Mouse (Mus musculus) heart, postnatal 10 days (tissue): ENCODE data around the gene A4galt. TPM values are rescaled to one million over a fixed set of nuclear protein-coding genes. Genes with fewer than 3 reads are reported as not detected.
A peak's percentile ranks its signal among the peaks of the same experiment; 100 is the strongest.
"Not testable (repeated sequence)": the region's sequence is repeated elsewhere in the genome, so short reads cannot be mapped to it uniquely, and the experiment has no call there.

ENCODE experiments used
- DNase-seq, 2 experiments: peaks; one replicate each; pipeline ENCODE4 v3.0.0; 2021
- intact Hi-C: fragments of 180-260 bp; cut with DNase I; formaldehyde crosslinking; loops from one replicate; pipeline ENCODE4 v1.15.1; 2025
- total RNA-seq, 2 experiments: library from RNA; stranded (reverse); gene quantifications; 2 replicates each; pipeline ENCODE4 v1.2.3; 2021

The A4galt gene
- total RNA-seq, 2 experiments from 2014 or later, result 5.3 to 7.5 TPM

GRCm38 (mm10) chr15:83269985-83270384 is 18.4 kb upstream of the A4galt start:
- DNase-seq, intact Hi-C loops: not testable (repeated sequence)

GRCm38 (mm10) chr15:83268428-83268827 is 16.9 kb upstream of the A4galt start:
- DNase-seq, result peak; percentile 41 to 53
- intact Hi-C loops, result not testable (repeated sequence)

- no peak for DNase-seq
These were observed 13.7 kb upstream of the A4galt start for GRCm38 (mm10) chr15:83265269-83265668.

GRCm38 (mm10) chr15:83263405-83263804 is 11.8 kb upstream of the A4galt start:
- no peak for DNase-seq
- intact Hi-C loops, result no loop called here

More at GRCm38 (mm10) chr15:83265269-83265668, 13.7 kb upstream of the A4galt start:
- intact Hi-C loops, result no loop called here

GRCm38 (mm10) chr15:83257906-83258305 is 6.3 kb upstream of the A4galt start:
- peak in 1 of 2 experiments; percentile 34 for DNase-seq
- intact Hi-C loops, result no loop called here

- intact Hi-C loops, result no loop called here
- no peak for DNase-seq
These were observed 4.9 kb upstream of the A4galt start for GRCm38 (mm10) chr15:83256491-83256890.

GRCm38 (mm10) chr15:83255944-83256343 is 4.4 kb upstream of the A4galt start:
- intact Hi-C loops, result no loop called here
- DNase-seq, result no peak

- DNase-seq, result no peak
- intact Hi-C loops, result no loop called here
These were observed 3.7 kb upstream of the A4galt start for GRCm38 (mm10) chr15:83255191-83255782.

GRCm38 (mm10) chr15:83254372-83255070 is 2.9 kb upstream of the A4galt start:
- intact Hi-C loops, result no loop called here
- DNase-seq, result no peak

- intact Hi-C loops, result no loop called here
- peak; percentile 36 to 41 for DNase-seq
These were observed 486 bp upstream of the A4galt start for GRCm38 (mm10) chr15:83252060-83252459.

GRCm38 (mm10) chr15:83250651-83251175 is 861 bp downstream of the A4galt start:
- no peak for DNase-seq
- intact Hi-C loops, result no loop called here

- DNase-seq, result no peak
- intact Hi-C loops, result no loop called here
These were observed 1.9 kb downstream of the A4galt start for GRCm38 (mm10) chr15:83249535-83250287.

- intact Hi-C loops, result no loop called here
- no peak for DNase-seq
These were observed 3.2 kb downstream of the A4galt start for GRCm38 (mm10) chr15:83248236-83248844.

- intact Hi-C loops, result no loop called here
These were observed 7.2 kb downstream of the A4galt start for GRCm38 (mm10) chr15:83244371-83244770.

GRCm38 (mm10) chr15:83241961-83242680 is 9.5 kb downstream of the A4galt start:
- intact Hi-C loops, result no loop called here
- DNase-seq, result no peak

More at GRCm38 (mm10) chr15:83244371-83244770, 7.2 kb downstream of the A4galt start:
- DNase-seq, result no peak

- DNase-seq, result no peak
- intact Hi-C loops, result no loop called here
These were observed 10.1 kb downstream of the A4galt start for GRCm38 (mm10) chr15:83241497-83241896.

- DNase-seq, result no peak
- intact Hi-C loops, result no loop called here
These were observed 13.9 kb downstream of the A4galt start for GRCm38 (mm10) chr15:83237460-83238243.

- DNase-seq, result no peak
- intact Hi-C loops, result no loop called here
These were observed 14.8 kb downstream of the A4galt start for GRCm38 (mm10) chr15:83236824-83237223.

GRCm38 (mm10) chr15:83233219-83233992 is 18.2 kb downstream of the A4galt start:
- intact Hi-C loops, result no loop called here
- peak; percentile 89 to 92 for DNase-seq
